Mouse (Mus musculus): ENCODE measurements around the gene Ngb.

Gene Ngb

DNA sequence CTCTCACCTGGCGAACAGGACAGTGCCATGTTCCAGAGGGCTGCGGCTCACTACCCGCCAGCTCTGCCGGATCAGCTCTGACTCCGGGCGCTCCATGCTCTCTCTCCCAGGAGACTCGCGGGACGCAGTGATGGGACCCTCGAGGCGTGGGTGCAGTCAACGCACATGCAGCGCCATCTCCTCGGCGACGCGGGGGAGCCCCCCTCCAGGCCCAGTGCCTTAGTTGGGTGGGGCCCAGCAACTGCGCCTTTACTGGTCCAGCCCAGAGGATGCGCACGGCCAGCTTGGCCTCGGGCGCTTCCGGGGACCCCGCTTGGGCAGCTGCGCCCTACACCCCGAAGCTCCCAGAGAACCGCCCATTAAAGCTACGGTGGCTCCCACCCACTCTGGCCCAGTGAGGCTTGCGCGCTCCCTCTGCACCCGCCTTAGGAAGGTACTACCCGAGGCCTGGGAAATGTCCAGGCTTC, at the start of gene Ngb:
Ngb (minus strand) TSS at position 375 of the 467 bp plus-strand sequence.
- in situ Hi-C loops (cut with MboI, MseI), result no loop called here

DNA sequence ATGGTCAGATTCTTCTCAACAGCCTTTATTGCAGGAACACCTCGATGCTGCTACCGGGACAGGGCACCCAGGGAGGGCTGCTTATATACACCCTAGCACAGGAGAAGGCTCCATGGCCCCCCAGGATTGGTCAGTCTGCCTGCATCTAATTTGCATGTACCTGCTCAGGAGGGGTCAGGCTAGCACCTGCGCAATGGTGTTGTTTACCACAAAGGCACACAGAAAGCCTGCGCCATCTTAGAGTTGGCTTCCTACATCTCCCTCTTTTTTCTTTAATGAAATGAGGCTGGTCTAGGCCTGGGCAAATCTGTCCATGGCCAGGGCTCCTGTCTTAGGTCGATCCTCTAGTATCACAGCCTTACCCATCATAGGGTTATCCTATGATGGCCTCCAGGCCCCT, 47.1 kb upstream of the Ngb start:
- in situ Hi-C loops (cut with MboI, MseI), result loop anchor here (5.0 kb wide), 1 partner anchor 118 kb away; the partner anchor contains the start of genes Ahsa1 and Vipas39

DNA sequence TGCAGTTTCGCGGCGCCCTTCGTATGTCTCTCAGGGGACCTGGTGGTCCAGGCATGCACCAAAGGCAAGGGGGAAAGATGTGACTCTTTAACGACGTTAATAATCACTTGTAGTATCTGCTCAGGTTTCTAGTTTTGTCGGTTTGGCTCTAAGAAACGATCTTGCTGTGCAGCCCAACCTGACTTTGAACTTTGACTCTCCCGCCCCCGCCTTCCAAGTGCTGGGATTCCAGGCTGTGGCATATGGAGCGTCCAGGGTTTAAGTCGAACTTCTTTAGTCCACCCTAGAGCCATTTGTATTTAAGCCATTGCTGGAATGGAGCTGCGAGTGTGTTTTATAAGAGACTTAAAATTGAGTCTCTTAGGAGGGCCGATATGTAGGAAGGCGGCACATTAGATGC, 45.8 kb upstream of the Ngb start:
- in situ Hi-C loops (cut with MboI, MseI), result loop anchor here (5.0 kb wide), 1 partner anchor 119 kb away; the partner anchor contains the start of genes Ahsa1 and Vipas39

DNA sequence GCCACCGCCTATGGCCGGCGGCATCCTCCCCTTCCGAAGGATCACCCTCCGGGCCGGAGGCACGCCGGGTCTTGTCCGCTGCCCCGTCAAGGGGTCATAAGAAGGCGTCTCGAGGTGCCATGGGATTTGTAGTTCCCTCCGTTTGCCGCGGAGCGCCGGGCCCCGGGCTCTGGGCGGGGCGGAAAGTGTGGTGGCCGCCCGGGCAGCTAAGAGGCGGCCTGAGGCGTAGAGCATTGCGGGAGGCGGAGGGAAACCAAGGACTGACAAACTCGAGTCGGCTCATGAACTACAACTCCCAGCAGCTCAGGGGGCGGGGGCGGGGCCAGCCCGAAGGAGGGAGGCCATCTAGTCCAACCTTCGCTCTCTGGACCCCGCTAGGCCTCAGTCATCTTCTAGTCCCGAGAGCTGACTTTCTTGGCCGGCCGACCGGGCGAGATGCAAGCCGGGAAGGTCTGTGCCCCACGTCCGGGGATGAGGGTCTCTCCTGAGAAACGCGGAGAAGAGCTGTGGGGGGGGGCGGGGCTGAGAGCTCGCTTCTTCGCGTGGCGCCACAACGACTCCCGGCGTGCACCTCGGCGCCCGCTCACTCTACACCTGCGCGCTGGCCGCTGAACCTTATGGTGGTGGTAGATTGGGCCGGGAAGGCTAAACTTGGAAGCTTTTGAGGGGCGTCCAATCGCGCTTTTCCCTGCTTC, 45.2 kb upstream of the Ngb start, which contains the start of gene Pomt2:
Pomt2 (minus strand) TSS at position 574 of the 695 bp plus-strand sequence.
- in situ Hi-C loops (cut with MboI, MseI), result loop anchor here (5.0 kb wide), 1 partner anchor 120 kb away; the partner anchor contains the start of genes Ahsa1 and Vipas39

DNA sequence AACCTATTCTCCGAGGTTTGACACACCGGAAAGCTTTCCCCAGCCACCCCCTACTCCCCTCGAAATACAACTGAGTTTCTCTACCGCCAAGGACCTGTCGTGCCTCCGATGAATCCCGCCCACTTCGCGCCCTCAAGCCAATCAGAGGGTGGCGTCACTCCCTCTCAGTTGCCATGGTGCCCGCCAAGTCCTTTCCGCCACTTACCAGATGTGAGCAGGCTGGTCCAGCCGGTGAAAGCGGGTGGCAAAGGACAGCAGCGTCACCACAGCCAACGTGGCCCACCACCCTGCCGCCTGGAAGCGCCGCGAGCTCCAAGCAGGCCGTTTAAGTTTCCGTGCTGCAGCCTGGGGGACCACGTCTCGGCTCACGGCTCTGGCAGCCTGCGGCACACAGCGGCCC, 44.6 kb upstream of the Ngb start, which contains the start of gene Gstz1:
Gstz1 (plus strand) TSS at position 200 of the 400 bp plus-strand sequence.
- in situ Hi-C loops (cut with MboI, MseI), result loop anchor here (5.0 kb wide), 1 partner anchor 120 kb away; the partner anchor contains the start of genes Ahsa1 and Vipas39

DNA sequence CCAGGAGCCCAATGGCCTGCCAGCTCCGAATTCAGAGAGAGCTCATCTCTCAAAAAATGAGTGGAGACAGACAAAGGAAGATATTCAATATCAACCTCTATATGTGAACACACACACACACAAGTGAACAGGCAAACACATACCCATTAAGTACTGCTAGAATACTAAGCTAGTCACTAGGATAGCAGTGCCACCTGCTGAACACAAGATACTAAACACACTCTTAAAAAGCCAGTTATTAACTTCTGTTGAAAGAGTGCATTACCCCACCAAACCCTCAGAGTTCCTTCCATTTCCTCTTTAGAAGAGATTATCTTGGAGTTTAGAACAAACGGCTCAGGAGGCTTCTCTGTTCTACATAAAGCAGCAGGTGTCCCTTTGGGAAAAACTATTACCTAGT, 39.8 kb upstream of the Ngb start:
- in situ Hi-C loops (cut with MboI, MseI), result no loop called here

DNA sequence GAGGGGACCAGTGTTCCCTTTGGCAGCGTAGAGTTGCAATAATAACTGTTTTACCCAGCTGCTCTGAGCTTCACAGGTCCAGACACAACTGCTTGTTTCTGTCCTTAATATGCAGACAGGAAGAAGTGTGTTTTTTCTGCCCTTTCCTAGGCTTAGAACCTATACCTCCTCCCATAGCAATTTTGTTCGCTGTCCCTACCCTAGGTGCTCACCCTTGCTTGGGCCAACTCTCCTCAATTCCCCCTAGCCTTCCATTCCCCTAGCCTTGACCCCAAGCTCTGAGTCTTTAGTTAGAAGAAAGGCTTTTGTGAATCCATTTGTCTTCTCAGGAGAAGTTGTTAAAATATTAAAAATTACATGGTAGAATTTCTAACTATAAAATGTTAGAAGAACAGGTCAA, 36.4 kb upstream of the Ngb start:
- in situ Hi-C loops (cut with MboI, MseI), result no loop called here

DNA sequence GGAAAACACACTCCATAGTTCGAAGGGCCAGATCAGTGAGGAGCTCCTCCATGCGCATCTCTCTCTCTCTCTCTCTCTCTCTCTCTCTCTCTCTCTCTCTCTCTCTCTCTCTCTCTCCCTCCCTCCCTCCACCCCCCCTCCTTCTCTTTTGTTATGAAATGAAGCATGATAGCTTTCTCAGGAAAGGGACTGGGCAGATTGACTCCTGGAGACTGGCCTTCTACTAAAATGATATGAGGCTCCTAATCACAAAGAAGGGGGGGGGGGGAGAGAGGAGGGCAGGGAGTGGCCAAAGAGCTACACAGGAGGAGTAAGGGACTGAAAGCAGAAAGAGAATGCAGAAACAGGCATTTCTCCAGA, 36.0 kb upstream of the Ngb start:
- in situ Hi-C loops (cut with MboI, MseI), result no loop called here

DNA sequence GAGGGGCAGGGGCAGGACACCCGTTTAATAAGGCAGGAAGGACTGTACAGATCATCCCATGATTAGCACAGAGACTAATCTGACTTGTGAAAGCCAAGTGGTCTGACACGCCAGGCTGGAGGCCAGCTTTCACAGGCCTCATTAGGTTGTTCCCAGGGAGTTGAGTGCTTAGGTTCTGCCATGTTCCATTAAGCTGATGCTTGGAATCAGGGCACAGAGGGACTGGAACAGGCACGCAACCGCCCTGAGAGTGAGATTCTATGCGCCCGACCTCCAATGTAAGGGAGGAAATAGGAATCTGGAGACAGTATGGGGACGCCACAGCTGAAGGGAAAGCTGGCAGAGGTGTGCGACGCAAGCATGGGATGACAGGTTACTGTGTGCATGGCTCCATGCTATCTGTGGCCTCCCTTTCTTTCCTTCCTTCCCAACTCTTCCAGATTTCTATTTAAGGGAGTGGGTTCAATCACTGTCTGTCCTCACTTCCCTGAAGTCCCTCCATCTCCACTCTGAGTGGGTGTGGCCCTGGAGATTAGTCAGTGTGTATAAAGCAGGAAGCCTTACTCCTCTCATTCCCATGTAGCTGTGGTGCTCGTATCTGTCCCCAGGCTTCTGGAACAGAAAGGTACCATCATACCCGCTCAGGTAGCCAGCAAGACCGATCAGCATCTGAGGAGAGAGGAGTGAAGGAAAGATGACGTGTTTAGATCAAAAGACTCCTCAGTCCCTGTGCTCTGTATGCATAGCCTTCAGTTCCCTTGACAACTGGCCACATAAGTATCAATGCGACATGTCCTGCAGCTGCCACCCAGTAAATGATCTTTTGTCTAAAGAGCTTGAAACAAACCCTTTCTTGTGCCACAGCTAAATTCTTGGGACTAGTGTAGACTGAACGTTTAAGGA, 35.4 kb upstream of the Ngb start:
- in situ Hi-C loops (cut with MboI, MseI), result no loop called here

DNA sequence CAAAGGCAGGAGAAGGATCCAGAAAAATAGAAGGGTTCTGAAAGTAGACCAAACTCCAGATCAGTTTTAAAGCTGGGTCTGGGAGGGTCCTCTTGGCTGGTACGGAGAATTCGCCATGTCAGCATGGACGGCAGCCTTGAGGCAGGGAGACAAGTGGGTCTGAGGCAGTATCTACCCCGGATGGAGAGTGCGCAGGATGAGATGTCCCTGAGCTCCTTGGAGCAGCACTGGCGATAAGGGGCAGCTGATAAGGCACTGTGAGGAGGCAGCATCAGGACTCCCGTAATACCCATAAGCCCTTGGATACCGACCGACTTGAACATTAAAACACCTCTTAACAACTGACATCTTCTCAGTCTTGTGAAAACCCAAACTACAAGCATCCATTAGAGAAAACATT, 30.4 kb upstream of the Ngb start:
- in situ Hi-C loops (cut with MboI, MseI), result no loop called here

DNA sequence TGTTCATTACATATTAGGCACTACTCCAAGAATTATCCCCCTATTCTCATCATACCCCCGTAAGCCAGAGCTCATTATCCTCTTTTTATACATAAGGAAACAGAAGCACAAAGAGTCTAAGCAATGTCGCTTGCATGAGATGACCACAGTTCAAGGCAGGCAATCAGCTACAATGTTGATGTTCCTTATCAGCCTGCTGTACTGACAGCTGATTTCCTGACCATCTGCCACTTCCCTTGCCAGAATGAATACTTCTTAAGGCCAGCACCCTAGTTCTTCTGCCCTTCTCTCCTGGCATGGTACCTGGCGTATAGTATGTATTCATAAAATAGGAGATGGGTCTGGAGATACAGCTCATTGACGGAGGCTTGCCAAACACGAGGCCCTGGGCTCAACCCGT, 29.9 kb upstream of the Ngb start:
- in situ Hi-C loops (cut with MboI, MseI), result no loop called here

DNA sequence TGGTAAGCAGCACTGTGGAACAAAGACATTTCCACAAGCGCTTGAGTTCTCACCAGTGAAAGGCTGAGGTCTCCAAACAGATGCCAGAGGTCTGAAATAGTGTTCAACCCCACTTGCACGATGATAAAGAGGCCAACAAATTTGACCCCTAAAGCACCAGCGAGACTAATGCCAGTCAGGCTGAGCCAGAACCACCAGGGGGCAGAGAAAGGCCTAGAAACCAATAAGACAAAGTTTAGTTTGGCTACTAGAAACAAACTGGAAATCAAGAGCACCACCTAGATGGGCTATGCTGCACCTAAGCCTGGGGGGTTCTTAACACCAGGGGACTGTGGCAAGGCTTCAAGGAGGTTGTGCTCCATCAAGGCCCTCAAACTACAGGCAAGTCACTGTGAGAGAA, 29.3 kb upstream of the Ngb start:
- in situ Hi-C loops (cut with MboI, MseI), result no loop called here

DNA sequence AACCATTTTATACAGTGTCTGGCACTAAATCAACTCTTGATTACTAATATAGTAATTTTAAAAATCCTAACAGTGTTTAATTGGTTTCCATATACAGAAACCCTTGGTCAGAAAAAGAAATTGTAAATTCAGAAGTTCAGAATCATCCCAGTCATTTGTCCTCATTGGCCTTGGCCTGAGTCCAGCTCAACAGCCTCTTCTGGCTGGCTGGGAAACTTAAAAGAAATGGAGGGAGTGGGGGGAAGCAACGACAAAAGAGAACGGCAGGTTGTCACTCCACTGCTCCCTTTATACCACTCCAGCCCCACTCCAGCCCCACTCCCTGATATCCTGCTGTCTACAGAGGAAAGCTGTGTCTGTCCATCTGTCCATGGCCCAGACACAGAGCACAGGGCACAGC, 28.8 kb upstream of the Ngb start:
- in situ Hi-C loops (cut with MboI, MseI), result no loop called here

DNA sequence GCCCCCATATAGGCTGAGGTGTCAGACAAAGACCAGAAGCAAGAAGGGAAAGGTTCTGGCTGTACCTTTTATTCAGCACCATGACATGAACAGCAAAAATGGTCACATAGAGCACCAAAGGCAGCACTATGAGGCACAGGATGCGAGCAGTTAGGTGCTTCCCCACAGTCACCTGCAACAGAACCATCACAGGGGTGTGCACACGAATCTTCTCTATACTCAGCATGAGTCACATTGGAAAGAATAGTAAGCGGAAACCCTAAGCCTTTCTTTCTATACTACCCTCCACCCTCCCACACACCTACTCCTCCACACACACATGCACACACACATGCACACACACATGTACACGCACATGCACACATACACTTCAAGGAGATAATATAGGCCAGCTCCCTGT, 27.9 kb upstream of the Ngb start:
- in situ Hi-C loops (cut with MboI, MseI), result no loop called here

DNA sequence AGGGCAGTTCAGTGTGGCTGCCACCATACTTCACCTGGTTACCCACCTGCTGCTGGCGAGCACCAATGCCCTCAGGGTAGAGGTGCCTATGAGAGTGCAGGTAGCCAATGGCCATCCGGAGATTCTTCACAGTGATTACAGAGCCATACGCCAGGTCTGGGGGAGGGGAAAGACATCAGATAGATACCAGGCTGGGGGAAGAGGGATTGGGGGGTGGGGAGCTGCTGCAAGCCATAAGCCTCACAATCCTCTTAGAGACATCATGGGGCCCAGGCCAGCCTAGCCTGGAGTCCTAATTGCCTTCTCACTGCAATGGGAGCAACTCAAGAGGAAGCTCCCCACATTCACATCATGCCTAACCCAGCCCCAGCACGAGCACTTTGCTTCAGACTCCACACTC, 24.9 kb upstream of the Ngb start:
- in situ Hi-C loops (cut with MboI, MseI), result no loop called here

DNA sequence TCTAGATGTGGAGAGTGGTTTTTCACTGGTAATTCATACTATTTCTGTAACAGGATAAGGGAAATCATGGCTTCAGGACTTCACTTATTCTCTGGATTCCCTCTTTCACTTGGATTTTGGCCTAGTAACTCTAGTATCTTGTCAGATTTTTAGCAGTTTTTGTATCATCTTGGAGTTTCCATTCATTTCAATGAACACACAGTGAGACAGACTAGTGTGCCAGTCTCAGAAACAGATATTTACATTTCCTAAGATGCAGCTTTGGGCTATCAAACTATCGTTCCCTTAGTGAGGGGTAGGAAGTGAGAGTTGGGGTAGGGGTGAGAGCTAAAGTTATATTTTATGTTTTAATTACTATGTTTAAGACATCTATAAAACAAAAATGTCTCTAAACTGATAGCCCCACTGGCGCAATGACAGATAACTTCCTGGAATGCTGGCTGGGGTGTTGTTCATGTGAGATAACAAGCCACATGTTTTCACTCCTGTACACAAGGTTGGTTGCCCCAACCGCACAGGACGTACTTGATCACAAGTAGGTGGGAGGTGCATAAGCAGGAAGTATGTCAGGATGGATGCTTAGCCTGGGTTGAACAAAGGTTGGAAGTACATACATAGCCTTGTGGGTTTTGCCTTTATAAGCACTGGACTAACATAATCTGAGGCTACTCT, 19.7 kb upstream of the Ngb start:
- in situ Hi-C loops (cut with MboI, MseI), result no loop called here

DNA sequence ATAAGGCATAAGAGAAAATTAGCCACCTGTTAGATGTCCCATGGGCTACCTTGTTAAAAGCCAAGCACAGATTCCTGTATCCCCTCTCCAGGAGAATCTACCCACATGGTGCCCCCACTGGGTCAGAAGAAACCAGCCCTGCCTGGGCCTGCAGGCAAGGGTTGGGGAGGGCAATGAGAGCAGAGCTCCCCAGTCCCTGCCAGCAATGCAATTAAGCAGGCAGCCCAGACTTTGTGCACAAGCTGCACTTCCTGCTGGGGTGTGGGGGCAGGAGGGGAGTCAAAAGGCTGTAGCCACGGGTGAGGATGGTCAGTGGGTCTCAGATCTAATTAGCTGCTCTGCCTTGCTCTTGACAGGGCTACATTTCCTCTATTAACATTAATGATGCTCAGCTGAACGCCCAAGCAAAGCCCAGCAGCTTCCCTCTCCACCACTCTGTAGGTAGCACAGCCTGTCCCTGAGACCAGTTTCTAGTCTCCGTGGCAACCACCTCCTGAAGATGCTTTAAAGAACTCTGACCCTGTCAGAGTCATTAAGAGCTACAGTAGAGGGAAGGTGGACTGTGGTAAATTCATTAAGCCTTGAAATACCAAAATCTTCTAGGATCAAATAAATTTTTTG, 5.1 kb upstream of the Ngb start:
- in situ Hi-C loops (cut with MboI, MseI), result no loop called here

DNA sequence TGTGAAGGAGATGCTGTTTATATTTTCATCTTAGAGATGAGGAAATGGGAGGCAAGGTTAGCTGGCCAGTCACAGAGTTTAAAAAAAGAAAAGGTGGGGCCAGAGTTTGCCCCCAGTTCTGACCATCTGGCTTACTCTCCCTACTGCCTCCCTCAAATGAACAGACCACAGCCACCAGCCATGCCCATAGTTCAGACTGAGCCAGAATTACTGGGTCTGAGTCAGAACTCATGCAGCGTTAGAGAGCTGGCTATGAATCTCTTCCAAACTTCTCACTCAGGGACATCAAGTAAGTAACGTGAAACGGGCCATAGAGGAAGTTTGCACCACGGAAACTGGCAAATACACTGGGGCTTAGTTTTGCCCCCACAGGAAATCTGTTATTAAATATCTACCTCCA, 2.5 kb upstream of the Ngb start:
- in situ Hi-C loops (cut with MboI, MseI), result no loop called here

DNA sequence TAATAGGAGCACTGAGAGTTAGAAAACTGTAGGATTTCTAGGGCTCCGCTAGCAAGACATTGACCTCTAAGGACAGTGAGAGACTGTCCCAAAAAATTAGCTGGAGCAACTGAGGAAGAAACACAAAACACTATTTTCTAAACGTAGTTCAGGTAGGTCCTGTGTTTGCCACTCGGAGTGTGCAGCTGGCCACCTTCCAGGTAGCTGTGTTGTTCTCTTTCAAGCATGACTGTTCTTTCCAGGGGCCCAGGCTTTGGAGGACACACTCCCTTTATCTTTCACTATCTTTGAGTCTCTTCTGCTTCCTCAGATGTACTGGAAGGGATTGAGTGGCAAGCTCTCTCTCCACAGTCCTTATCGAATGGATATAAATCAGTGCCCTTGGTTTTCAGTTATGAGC, 1.1 kb upstream of the Ngb start:
- in situ Hi-C loops (cut with MboI, MseI), result no loop called here

DNA sequence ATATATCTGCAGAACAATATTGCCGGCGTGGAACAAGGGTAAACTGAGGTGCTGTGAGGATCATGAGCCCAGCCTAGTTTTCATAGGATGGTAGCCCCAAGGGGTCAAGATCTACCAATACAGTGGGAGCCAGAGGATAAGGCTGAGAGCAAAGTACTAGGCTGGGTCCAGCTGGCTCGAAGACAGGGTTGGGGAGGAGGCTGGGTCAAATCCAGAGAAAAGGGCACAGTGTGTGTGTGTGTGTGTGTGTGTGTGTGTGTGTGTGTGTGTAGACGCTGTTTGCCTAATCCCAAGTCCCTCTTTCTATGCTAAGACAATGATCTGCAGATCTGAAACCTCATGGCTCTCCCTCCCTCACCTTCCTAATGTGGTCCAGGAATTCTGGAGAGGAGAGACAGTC, 2.0 kb downstream of the Ngb start:
- in situ Hi-C loops (cut with MboI, MseI), result no loop called here

DNA sequence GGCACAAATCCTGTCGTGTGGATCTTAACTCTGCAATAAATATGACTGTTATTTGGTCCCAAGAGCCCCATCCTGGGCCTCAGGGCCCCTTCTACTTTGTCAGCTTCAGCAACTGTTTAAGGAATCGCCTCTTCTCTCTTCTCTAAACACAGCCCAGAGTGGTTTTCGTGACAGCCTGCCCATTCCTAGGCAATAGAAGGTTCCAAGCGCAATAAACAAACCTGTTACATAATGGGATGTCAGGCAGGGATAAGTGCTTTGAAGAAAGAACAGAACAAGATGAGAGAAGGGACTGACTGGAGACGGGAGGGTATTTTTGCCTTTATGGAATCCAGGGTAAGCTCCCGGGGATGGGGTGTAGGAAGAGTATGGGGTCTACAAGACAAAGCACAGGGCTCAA, 8.7 kb downstream of the Ngb start:
- in situ Hi-C loops (cut with MboI, MseI), result no loop called here

DNA sequence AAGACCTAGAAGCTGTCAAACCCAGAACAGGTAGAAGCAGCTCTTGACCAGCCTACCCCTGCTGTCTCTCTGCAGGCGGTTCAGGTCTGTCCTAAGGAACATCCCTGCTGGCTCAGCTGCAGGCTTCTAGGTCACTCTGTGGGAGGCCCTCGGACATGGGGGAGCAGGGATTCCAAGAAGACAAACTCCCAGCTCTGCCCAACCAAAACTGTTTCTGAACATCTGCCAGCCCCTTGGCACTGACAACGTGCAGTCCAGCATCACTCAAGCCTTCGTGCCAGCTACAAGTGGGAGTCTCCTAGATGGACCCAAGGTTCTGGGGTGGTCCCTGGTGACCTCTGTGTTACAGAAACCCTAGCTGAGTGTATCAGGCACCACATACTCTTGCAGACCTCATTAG, 9.1 kb downstream of the Ngb start:
- in situ Hi-C loops (cut with MboI, MseI), result no loop called here

All from regulatory T cell (primary cell).